Comparison of ENCODE assay signal across 8 mouse cellular contexts in the genomic region with DNA sequence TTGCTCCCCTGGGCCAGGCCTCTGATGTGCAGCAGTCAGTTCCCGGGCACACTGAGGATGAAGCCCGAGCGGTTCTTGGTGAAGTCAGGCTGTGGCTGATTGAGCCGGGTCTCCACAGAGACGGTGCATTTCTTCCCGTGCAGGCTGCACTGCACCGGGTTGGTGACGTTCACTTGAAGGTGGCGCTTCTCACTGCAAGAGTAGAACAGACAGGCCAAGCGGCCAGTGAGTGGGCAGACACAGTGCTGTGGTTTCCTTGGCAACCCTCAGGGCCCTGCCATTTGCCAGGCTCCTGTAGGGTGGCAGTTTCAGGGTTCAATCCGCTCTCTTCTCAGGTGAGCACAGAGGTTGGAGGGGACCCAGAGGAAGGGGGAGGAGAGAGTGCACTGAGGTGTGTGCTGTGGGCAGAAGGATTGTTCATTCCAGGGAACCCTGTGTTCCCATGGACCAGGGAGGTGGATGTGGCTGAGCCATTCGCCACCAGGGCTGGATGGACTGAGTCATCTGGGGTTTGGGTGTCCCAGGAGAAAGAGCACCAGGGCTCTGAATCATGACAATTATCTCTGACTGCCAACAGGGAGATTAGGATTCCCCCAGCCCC. TPM values are rescaled to one million over a fixed set of nuclear protein-coding genes. Genes with fewer than 3 reads are reported as not detected.
DNase-seq lines count a peak whose midpoint lies in the region; ATAC-seq and TF ChIP-seq lines count a peak whose summit lies in the region.

No protein-coding gene starts in this region.

- H3K9me3 ChIP-seq in neural tube, embryonic 11.5 days (ENCODE audit: control insufficient read depth, low read length) = no peaks in the 10 kb centered on the region
- H3K9me3 ChIP-seq in forebrain, embryonic 12.5 days = no peaks in the 10 kb centered on the region

- no peak for TF ChIP-seq CTCF in olfactory bulb, adult 2 months (IDR thresholded peaks at IDR 0.05; ENCODE audit: insufficient read depth, low read depth, low read length)

- no peak overlapping the region for H3K4me3 ChIP-seq in neural tube, embryonic 11.5 days (ENCODE audit: low read depth, low read length)
- H3K4me3 ChIP-seq in forebrain, embryonic 12.5 days (replicated peaks) = no peak overlapping the region
- peak overlapping the region; percentile 26 for H3K4me3 ChIP-seq in olfactory bulb, adult 2 months (ENCODE audit: insufficient read depth, low read depth, low read length)

- WGBS in neural tube, embryonic 11.5 days = 44% methylated on average over 12 of the region's 12 CpGs
- 26% methylated on average over 12 of the region's 12 CpGs for WGBS in forebrain, embryonic 12.5 days
- 10% methylated on average over 12 of the region's 12 CpGs for WGBS in olfactory bulb, adult 2 months

- H3K27me3 ChIP-seq in neural tube, embryonic 11.5 days (ENCODE audit: control insufficient read depth, insufficient read depth, low read length) = no peaks in the 10 kb centered on the region
- peaks cover 25% of the 10 kb centered on the region; the same call in 1 of the 2 replicates for H3K27me3 ChIP-seq in forebrain, embryonic 12.5 days

- peak; percentile 48; the same call in 1 of the 2 replicates for TF ChIP-seq POLR2A in olfactory bulb, adult 2 months (IDR thresholded peaks at IDR 0.05; ENCODE audit: insufficient read depth, low read depth, low read length)

- peak; percentile 31 for DNase-seq in neural tube, embryonic 11.5 days (ENCODE audit: low spot score)
- no peak for DNase-seq in neural tube, embryonic 10.5 days (ENCODE audit: extremely low spot score, low spot score)
- peak; percentile 85 for DNase-seq in left cerebral cortex, adult 11 months (ENCODE audit: low spot score)
- DNase-seq in thymus, postnatal 0 days (ENCODE audit: low spot score) = no peak
- DNase-seq in gastrocnemius, postnatal 25 days = no peak

- peaks cover 14% of the 10 kb centered on the region for H3K4me1 ChIP-seq in neural tube, embryonic 11.5 days (ENCODE audit: control insufficient read depth, insufficient read depth, low read length)
- peaks cover 78% of the 10 kb centered on the region for H3K4me1 ChIP-seq in forebrain, embryonic 12.5 days
- H3K4me1 ChIP-seq in olfactory bulb, adult 2 months (ENCODE audit: control insufficient read depth, insufficient read depth, low read length) = peaks cover 64% of the 10 kb centered on the region

- ATAC-seq in neural tube, embryonic 11.5 days (ENCODE audit: insufficient read depth, low FRiP score, low TSS enrichment) = peak; percentile 54; the same call in 1 of the 2 replicates
- peak; percentile 86 for ATAC-seq in forebrain, embryonic 12.5 days (ENCODE audit: low FRiP score)
- ATAC-seq in activated CD4-positive, CD25-positive, alpha-beta regulatory T cell, adult 4 months = no peak

- peak overlapping the region; percentile 7; the same call in 1 of the 2 replicates for H3K9ac ChIP-seq in neural tube, embryonic 11.5 days (ENCODE audit: low read length)
- peak overlapping the region; percentile 42; the same call in 1 of the 2 replicates for H3K9ac ChIP-seq in forebrain, embryonic 12.5 days

- H3K36me3 ChIP-seq in neural tube, embryonic 11.5 days (ENCODE audit: control insufficient read depth, insufficient read depth, low read length) = no peaks in the 10 kb centered on the region
- peaks cover 10% of the 10 kb centered on the region; the same call in 1 of the 2 replicates for H3K36me3 ChIP-seq in forebrain, embryonic 12.5 days (replicated peaks)

- H3K4me2 ChIP-seq in neural tube, embryonic 11.5 days (ENCODE audit: low read depth) = no peak overlapping the region
- peak overlapping the region; percentile 36 for H3K4me2 ChIP-seq in forebrain, embryonic 12.5 days

- 0 out of 2 replicates have a peak overlapping the region, but pooled peaks have one; percentile 6 for H3K27ac ChIP-seq in neural tube, embryonic 11.5 days (ENCODE audit: low read depth, low read length)
- H3K27ac ChIP-seq in forebrain, embryonic 12.5 days = peak overlapping the region; percentile 75
- H3K27ac ChIP-seq in olfactory bulb, adult 2 months (ENCODE audit: insufficient read depth, low read depth, low read length) = peak overlapping the region; percentile 97

RNA-seq across cellular contexts. Expression of a gene that starts 7.5 kb away (rescaled TPM):
- 19.0 and 20.9 TPM in 2 replicates for polyA plus RNA-seq in neural tube, embryonic 11.5 days (2014; fragmentation: Nextera tagmentation; extraction: Ambion mirVana)
- polyA plus RNA-seq in forebrain, embryonic 12.5 days (2016; fragmentation: Nextera tagmentation; extraction: Ambion mirVana) = 54.0 and 63.9 TPM in 2 replicates
- 97.4 and 147 TPM in 2 replicates for polyA plus RNA-seq in olfactory bulb, adult 2 months (2012; ENCODE audit: insufficient read depth, insufficient read length, low replicate concordance, missing spikeins)
- polyA plus RNA-seq in activated CD4-positive, CD25-positive, alpha-beta regulatory T cell, adult 4 months (2017; shearing (Covaris generic)) = under 1 TPM; 0.89 to 0.98 TPM
- 1.2 and 1.7 TPM in 2 replicates for polyA plus RNA-seq in thymus, postnatal 0 days (2015; fragmentation: Nextera tagmentation; extraction: Ambion mirVana)
- under 1 TPM; 0.36 to 0.75 TPM for total RNA-seq in gastrocnemius, postnatal 25 days (2021)

RNA-seq across cellular contexts. Expression of a gene that starts 55.9 kb away (rescaled TPM):
- polyA plus RNA-seq in neural tube, embryonic 11.5 days (2014; fragmentation: Nextera tagmentation; extraction: Ambion mirVana) = 307 and 313 TPM in 2 replicates
- polyA plus RNA-seq in forebrain, embryonic 12.5 days (2016; fragmentation: Nextera tagmentation; extraction: Ambion mirVana) = 378 and 397 TPM in 2 replicates
- polyA plus RNA-seq in olfactory bulb, adult 2 months (2012; ENCODE audit: insufficient read depth, insufficient read length, low replicate concordance, missing spikeins) = not detected in 2 replicates
- polyA plus RNA-seq in activated CD4-positive, CD25-positive, alpha-beta regulatory T cell, adult 4 months (2017; shearing (Covaris generic)) = 100 to 1,000 TPM; 273 to 307 TPM
- 261 and 287 TPM in 2 replicates for polyA plus RNA-seq in thymus, postnatal 0 days (2015; fragmentation: Nextera tagmentation; extraction: Ambion mirVana)
- 100 to 1,000 TPM; 114 to 151 TPM for total RNA-seq in gastrocnemius, postnatal 25 days (2021)

Comparison
In these comparisons a context has a peak if more than half of its experiments do, and no peak if none do; other contexts are left out.
1. DNase-seq: peak in neural tube, embryonic 11.5 days (single experiment) and left cerebral cortex, adult 11 months (single experiment); none in neural tube, embryonic 10.5 days (single experiment), thymus, postnatal 0 days (single experiment) and gastrocnemius, postnatal 25 days (single experiment).
2. H3K27ac ChIP-seq: peak in every context shown above with its lines; median percentile 97 in olfactory bulb, adult 2 months; 75 in forebrain, embryonic 12.5 days; 6 in neural tube, embryonic 11.5 days.